Mouse (Mus musculus) embryonic fibroblast, embryonic 13.5 days (primary cell): ENCODE measurements at regions not wholly inside any gene's neighbourhood (a gene's known extent, or its start where the extent isn't known, plus 50 kb on each side); places are given as distances from the start of the nearest gene placed in this dataset.

ENCODE experiments used
- CTCF ChIP-seq: IDR thresholded peaks from 2 replicates; pipeline ENCODE4 v1.5.1; 2011; ENCODE audit warnings: mild to moderate bottlenecking, control low read depth, low read length, moderate library complexity, borderline replicate concordance; ENCODE audit not compliant: insufficient read depth
- POLR2A ChIP-seq: IDR thresholded peaks from 2 replicates; pipeline ENCODE4 v1.6.1; 2011; ENCODE audit warnings: low read depth, mild to moderate bottlenecking, control low read depth, low read length, moderate library complexity

DNA sequence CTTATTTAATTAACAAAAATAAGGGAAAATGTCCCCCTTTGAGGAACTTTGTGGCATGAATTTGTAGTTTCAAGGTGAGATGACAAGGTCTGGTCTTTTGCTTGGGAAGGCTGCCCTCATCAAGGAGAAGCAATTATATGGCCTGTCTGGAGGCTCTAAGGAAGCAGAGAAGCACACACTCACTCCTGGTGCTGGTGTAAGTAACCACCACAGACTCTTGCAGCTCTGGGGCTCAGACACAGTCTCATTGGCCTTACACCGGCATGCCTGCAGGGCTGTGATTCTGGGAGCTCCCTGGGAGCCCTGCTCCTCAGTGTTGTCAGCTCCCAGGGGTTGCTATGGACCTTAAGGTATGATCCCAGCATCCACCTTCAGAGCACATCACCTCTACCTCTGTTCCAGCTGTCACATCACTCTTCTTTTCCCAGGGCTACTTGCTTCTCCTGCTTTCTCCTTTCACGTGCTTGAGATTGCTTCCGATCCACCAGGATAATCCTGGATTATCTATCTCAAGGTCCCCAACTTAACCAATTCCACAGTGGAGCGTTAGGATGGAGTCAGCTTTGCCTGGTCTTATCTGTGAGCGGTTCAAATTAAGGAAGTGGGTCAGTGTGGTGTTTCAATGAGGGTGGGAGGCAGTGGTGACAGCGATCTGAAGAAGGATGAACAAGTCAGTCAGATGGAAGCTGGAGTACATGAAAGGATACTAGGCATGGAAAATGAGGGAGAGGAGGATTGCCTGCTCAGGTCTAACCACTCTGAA lies 96.0 kb upstream of the Clnk start:
- TF ChIP-seq CTCF, result no peak
- no peak for TF ChIP-seq POLR2A
